Mouse (Mus musculus) forebrain, postnatal 0 days (tissue): ENCODE measurements around the gene Chd2. TPM values are rescaled to one million over a fixed set of nuclear protein-coding genes. Genes with fewer than 3 reads are reported as not detected.
"Not testable (repeated sequence)": the region's sequence is repeated elsewhere in the genome, so short reads cannot be mapped to it uniquely, and the experiment has no call there.

ENCODE experiments used
- ATAC-seq: fragments of 200-750 bp; cut with Nextera tagmentation; 2 replicates; pipeline ENCODE4 v1.8.0; 2017; ENCODE audit warnings: mild to moderate bottlenecking, moderate library complexity
- DNase-seq: peaks from one replicate; pipeline ENCODE4 v3.0.0-alpha.2; 2015
- H3K27ac ChIP-seq: fragments of 300-500 bp; sonication (generic); 2 replicates; pipeline ENCODE4 v1.5.1; 2014; ENCODE audit warnings: low read depth, mild to moderate bottlenecking, antibody characterized with exemption, low read length, moderate library complexity, mixed read lengths
- H3K27me3 ChIP-seq: fragments of 300-500 bp; sonication (generic); 2 replicates; pipeline ENCODE4 v1.6.1; 2014; ENCODE audit warnings: mild to moderate bottlenecking, low read length, mixed read lengths; ENCODE audit not compliant: insufficient read depth
- H3K36me3 ChIP-seq: fragments of 300-500 bp; sonication (generic); 2 replicates; pipeline ENCODE4 v1.6.1; 2014; ENCODE audit warnings: mild to moderate bottlenecking, moderate library complexity; ENCODE audit not compliant: insufficient read depth
- H3K4me1 ChIP-seq: fragments of 300-500 bp; sonication (generic); 2 replicates; pipeline ENCODE4 v1.6.1; 2014; ENCODE audit warnings: antibody characterized with exemption; ENCODE audit not compliant: insufficient read depth
- H3K4me2 ChIP-seq: fragments of 300-500 bp; sonication (generic); 2 replicates; pipeline ENCODE4 v1.6.1; 2014; ENCODE audit warnings: low read depth, mild to moderate bottlenecking, moderate library complexity
- H3K4me3 ChIP-seq: fragments of 300-500 bp; sonication (generic); 2 replicates; pipeline ENCODE4 v1.5.1; 2014; ENCODE audit warnings: low read depth, low read length, mixed read lengths
- H3K9ac ChIP-seq: fragments of 300-500 bp; sonication (generic); 2 replicates; pipeline ENCODE4 v1.6.1; 2014; ENCODE audit warnings: mild to moderate bottlenecking
- H3K9me3 ChIP-seq: fragments of 300-500 bp; sonication (generic); 2 replicates; pipeline ENCODE4 v1.6.1; 2016; ENCODE audit warnings: low read length
- CTCF ChIP-seq: sonication (generic); IDR thresholded peaks from 2 replicates; pipeline ENCODE4 v1.5.1; 2016; ENCODE audit warnings: antibody characterized with exemption, control low read depth, low read depth
- WGBS: fragments of 180-500 bp; shearing (Covaris S2); extraction: QIAGEN DNeasy Blood & Tissue Kit; methylation state at CpG from one replicate; pipeline ENCODE4 v1.1.7; 2014; 5-methylcytosine and 5-hydroxymethylcytosine counted together
- polyA plus RNA-seq: library from polyadenylated mRNA; unstranded; fragments of >200 nt; fragmentation: Nextera tagmentation; extraction: Ambion mirVana; gene quantifications from 2 replicates; pipeline ENCODE4 v1.2.1, GENCODE M21; 2015
- total RNA-seq: library from RNA; depleted of rRNA; stranded (reverse); fragments of >200 nt; gene quantifications from 2 replicates; pipeline ENCODE4 v1.2.3, GENCODE M21; 2014

Gene Chd2
- total and polyA plus RNA-seq, 2 experiments from 2014 or later: 32.0 to 53.9 TPM

- no peak overlapping the region for H3K9ac ChIP-seq
- H3K4me3 ChIP-seq: no peak overlapping the region
- DNase-seq (no peak), ATAC-seq (no peak)
- TF ChIP-seq CTCF: no peak
- H3K27ac ChIP-seq: no peak overlapping the region
- no peaks in the 10 kb centered on the region for H3K27me3 ChIP-seq
- H3K4me2 ChIP-seq: no peak overlapping the region
- no peaks in the 10 kb centered on the region for H3K4me1 ChIP-seq
- no peaks in the 10 kb centered on the region for H3K9me3 ChIP-seq
- H3K36me3 ChIP-seq: no peaks in the 10 kb centered on the region
- 68% methylated on average over 16 of the region's 16 CpGs for WGBS
Measured at GRCm38 (mm10) chr7:73576101-73576936, 34.7 kb upstream of the Chd2 start.

- Histone ChIP-seq H3K9ac (no peak overlapping the region), H3K36me3 (no peaks in the 10 kb centered on the region), H3K4me2 (no peak overlapping the region), H3K4me3 (no peak overlapping the region), H3K27me3 (no peaks in the 10 kb centered on the region), H3K27ac (no peak overlapping the region), H3K4me1 (no peaks in the 10 kb centered on the region), H3K9me3 (no peaks in the 10 kb centered on the region)
- no peak for ATAC-seq
- no peak for TF ChIP-seq CTCF
- no peak for DNase-seq
- WGBS: 49% methylated on average over 8 of the region's 8 CpGs
Measured at GRCm38 (mm10) chr7:73575257-73575656, 33.6 kb upstream of the Chd2 start.

GRCm38 (mm10) chr7:73574673-73575072 lies 33.0 kb upstream of the Chd2 start:
- DNase-seq, ATAC-seq, H3K36me3 ChIP-seq, H3K27me3 ChIP-seq, H3K9me3 ChIP-seq, H3K4me3 ChIP-seq, H3K4me1 ChIP-seq, H3K9ac ChIP-seq, H3K27ac ChIP-seq, H3K4me2 ChIP-seq: not testable (repeated sequence)
- WGBS: 64% methylated on average over 3 of the region's 3 CpGs

- no peaks in the 10 kb centered on the region for H3K4me1 ChIP-seq
- H3K4me3 ChIP-seq: no peak overlapping the region
- no peaks in the 10 kb centered on the region for H3K9me3 ChIP-seq
- TF ChIP-seq CTCF: no peak
- H3K9ac ChIP-seq: no peak overlapping the region
- no peak for ATAC-seq
- H3K36me3 ChIP-seq: no peaks in the 10 kb centered on the region
- H3K27me3 ChIP-seq: no peaks in the 10 kb centered on the region
- DNase-seq: no peak
- H3K4me2 ChIP-seq: no peak overlapping the region
- WGBS: 74% methylated on average over 3 of the region's 3 CpGs
- H3K27ac ChIP-seq: no peak overlapping the region
Measured at GRCm38 (mm10) chr7:73572571-73572970, 30.9 kb upstream of the Chd2 start.

GRCm38 (mm10) chr7:73568801-73569403 lies 27.3 kb upstream of the Chd2 start:
- no peaks in the 10 kb centered on the region for H3K36me3 ChIP-seq
- H3K27me3 ChIP-seq: no peaks in the 10 kb centered on the region
- no peaks in the 10 kb centered on the region for H3K4me1 ChIP-seq
- H3K9ac ChIP-seq: no peak overlapping the region
- H3K4me3 ChIP-seq: no peak overlapping the region
- no peak for TF ChIP-seq CTCF
- no peak overlapping the region for H3K4me2 ChIP-seq
- H3K27ac ChIP-seq: no peak overlapping the region
- no peak for ATAC-seq
- no peak for DNase-seq
- no peaks in the 10 kb centered on the region for H3K9me3 ChIP-seq
- whole genome bisulfite sequencing: 88% methylated on average over 3 of the region's 3 CpGs

GRCm38 (mm10) chr7:73567754-73568161 lies 26.1 kb upstream of the Chd2 start:
- no peaks in the 10 kb centered on the region for H3K36me3 ChIP-seq
- H3K4me1 ChIP-seq: no peaks in the 10 kb centered on the region
- H3K27ac ChIP-seq: no peak overlapping the region
- TF ChIP-seq CTCF: no peak
- no peak overlapping the region for H3K4me2 ChIP-seq
- H3K9me3 ChIP-seq: no peaks in the 10 kb centered on the region
- H3K27me3 ChIP-seq: no peaks in the 10 kb centered on the region
- no peak overlapping the region for H3K9ac ChIP-seq
- 73% methylated on average over 4 of the region's 4 CpGs for WGBS
- ATAC-seq: no peak
- no peak overlapping the region for H3K4me3 ChIP-seq
- no peak for DNase-seq

- Histone ChIP-seq H3K4me3 (no peak overlapping the region), H3K9ac (no peak overlapping the region), H3K27ac (no peak overlapping the region), H3K36me3 (no peaks in the 10 kb centered on the region), H3K27me3 (no peaks in the 10 kb centered on the region), H3K9me3 (no peaks in the 10 kb centered on the region), H3K4me1 (peaks cover 7% of the 10 kb centered on the region; the same call in 1 of the 2 replicates), H3K4me2 (no peak overlapping the region)
- WGBS: 96% methylated on average over 6 of the region's 6 CpGs
- ATAC-seq (no peak), DNase-seq (no peak)
- no peak for TF ChIP-seq CTCF
Measured at GRCm38 (mm10) chr7:73564131-73564530, 22.5 kb upstream of the Chd2 start.
